Mouse (Mus musculus) kidney, postnatal 0 days (tissue): ENCODE measurements around the gene Cryzl2. TPM values are rescaled to one million over a fixed set of nuclear protein-coding genes. Genes with fewer than 3 reads are reported as not detected.

ENCODE experiments used
- ATAC-seq: fragments of 200-750 bp; cut with Nextera tagmentation; replicated peaks from 2 replicates; pipeline ENCODE4 v1.8.0; 2017; ENCODE audit warnings: low read depth, moderate number of reproducible peaks, moderate TSS enrichment, moderate library complexity; ENCODE audit not compliant: low FRiP score
- DNase-seq: peaks from one replicate; pipeline ENCODE4 v3.0.0-alpha.2; 2016; ENCODE audit warnings: low spot score
- H3K27ac ChIP-seq: fragments of 300-500 bp; sonication (generic); 2 replicates; pipeline ENCODE4 v1.5.1; 2014; ENCODE audit warnings: mild to moderate bottlenecking
- H3K27me3 ChIP-seq: fragments of 300-500 bp; sonication (generic); 2 replicates; pipeline ENCODE4 v1.6.1; 2014; ENCODE audit warnings: low read length, mixed read lengths; ENCODE audit not compliant: insufficient read depth
- H3K36me3 ChIP-seq: fragments of 300-500 bp; sonication (generic); 2 replicates; pipeline ENCODE4 v1.6.1; 2014; ENCODE audit warnings: low read length, mixed read lengths; ENCODE audit not compliant: insufficient read depth
- H3K4me1 ChIP-seq: fragments of 300-500 bp; sonication (generic); replicated peaks from 2 replicates; pipeline ENCODE4 v1.6.1; 2014; ENCODE audit warnings: antibody characterized with exemption, low read length, mixed read lengths; ENCODE audit not compliant: insufficient read depth
- H3K4me2 ChIP-seq: fragments of 300-500 bp; sonication (generic); 2 replicates; pipeline ENCODE4 v1.6.1; 2014; ENCODE audit warnings: mild to moderate bottlenecking, low read length, moderate library complexity, mixed read lengths
- H3K4me3 ChIP-seq: fragments of 300-500 bp; sonication (generic); replicated peaks from 2 replicates; pipeline ENCODE4 v1.5.1; 2014; ENCODE audit warnings: low read depth, low read length
- H3K9ac ChIP-seq: fragments of 300-500 bp; sonication (generic); 2 replicates; pipeline ENCODE4 v1.6.1; 2014; ENCODE audit warnings: low read depth, low read length
- H3K9me3 ChIP-seq: fragments of 300-500 bp; sonication (generic); replicated peaks from 2 replicates; pipeline ENCODE4 v1.6.1; 2016; ENCODE audit warnings: low read length, inconsistent platforms, mixed read lengths
- CTCF ChIP-seq: IDR thresholded peaks from 2 replicates; pipeline ENCODE4 v1.5.1; 2016; ENCODE audit warnings: antibody characterized with exemption, low read depth, mild to moderate bottlenecking, moderate library complexity
- WGBS: fragments of 180-500 bp; shearing (Covaris S2); extraction: QIAGEN DNeasy Blood & Tissue Kit; methylation state at CpG from one replicate; pipeline ENCODE4 v1.1.7; 2014; 5-methylcytosine and 5-hydroxymethylcytosine counted together
- polyA plus RNA-seq: library from polyadenylated mRNA; unstranded; fragments of >200 nt; fragmentation: Nextera tagmentation; extraction: Ambion mirVana; gene quantifications from 2 replicates; pipeline ENCODE4 v1.2.1, GENCODE M21; 2015

The Cryzl2 gene
- polyA plus RNA-seq, 1 experiment from 2014 or later, result 46.9 TPM

- Histone ChIP-seq H3K4me3 (no peak overlapping the region), H3K9me3 (no peaks in the 10 kb centered on the region), H3K27ac (no peak overlapping the region), H3K9ac (no peak overlapping the region), H3K4me1 (no peaks in the 10 kb centered on the region), H3K4me2 (no peak overlapping the region), H3K36me3 (no peaks in the 10 kb centered on the region), H3K27me3 (no peaks in the 10 kb centered on the region)
- ATAC-seq, result no peak
- no peak for DNase-seq
- no peak for TF ChIP-seq CTCF
- WGBS, result 82% methylated on average over 2 of the region's 2 CpGs
Observed at GRCm38 (mm10) chr1:157476231-157476630, 17.9 kb downstream of the Cryzl2 start.

- DNase-seq, result peak; percentile 6
- ATAC-seq, result no peak
- Histone ChIP-seq H3K9ac (no peak overlapping the region), H3K4me2 (no peak overlapping the region), H3K4me1 (no peaks in the 10 kb centered on the region), H3K9me3 (no peaks in the 10 kb centered on the region), H3K4me3 (no peak overlapping the region), H3K36me3 (no peaks in the 10 kb centered on the region), H3K27me3 (no peaks in the 10 kb centered on the region), H3K27ac (no peak overlapping the region)
- TF ChIP-seq CTCF, result no peak
- WGBS, result 38% methylated on average over 9 of the region's 9 CpGs
Observed at GRCm38 (mm10) chr1:157480090-157480489, 21.7 kb downstream of the Cryzl2 start.

- Histone ChIP-seq H3K27ac (no peak overlapping the region), H3K4me3 (no peak overlapping the region), H3K27me3 (no peaks in the 10 kb centered on the region), H3K4me2 (no peak overlapping the region), H3K9me3 (no peaks in the 10 kb centered on the region), H3K9ac (no peak overlapping the region), H3K4me1 (no peaks in the 10 kb centered on the region), H3K36me3 (no peaks in the 10 kb centered on the region)
- no peak for ATAC-seq
- WGBS, result 53% methylated on average over 3 of the region's 3 CpGs
- no peak for TF ChIP-seq CTCF
- no peak for DNase-seq
Observed at GRCm38 (mm10) chr1:157480901-157481300, 22.5 kb downstream of the Cryzl2 start.

- Histone ChIP-seq H3K27me3 (no peaks in the 10 kb centered on the region), H3K4me2 (no peak overlapping the region), H3K4me3 (no peak overlapping the region), H3K9me3 (no peaks in the 10 kb centered on the region), H3K9ac (no peak overlapping the region), H3K4me1 (no peaks in the 10 kb centered on the region), H3K36me3 (no peaks in the 10 kb centered on the region), H3K27ac (no peak overlapping the region)
- no peak for TF ChIP-seq CTCF
- WGBS, result 90% methylated on average over 6 of the region's 6 CpGs
- no peak for DNase-seq
- ATAC-seq, result no peak
Observed at GRCm38 (mm10) chr1:157481666-157482065, 23.3 kb downstream of the Cryzl2 start.

GRCm38 (mm10) chr1:157484161-157484560 is 25.8 kb downstream of the Cryzl2 start:
- H3K36me3 ChIP-seq, result no peaks in the 10 kb centered on the region
- no peaks in the 10 kb centered on the region for H3K27me3 ChIP-seq
- no peak overlapping the region for H3K4me3 ChIP-seq
- H3K9me3 ChIP-seq, result no peaks in the 10 kb centered on the region
- no peak overlapping the region for H3K9ac ChIP-seq
- no peak for ATAC-seq
- 84% methylated on average over 4 of the region's 4 CpGs for WGBS
- no peak for TF ChIP-seq CTCF
- no peak for DNase-seq
- H3K27ac ChIP-seq, result no peak overlapping the region
- H3K4me1 ChIP-seq, result no peaks in the 10 kb centered on the region
- H3K4me2 ChIP-seq, result no peak overlapping the region

- no peaks in the 10 kb centered on the region for H3K27me3 ChIP-seq
- H3K4me2 ChIP-seq, result no peak overlapping the region
- H3K27ac ChIP-seq, result no peak overlapping the region
- H3K4me3 ChIP-seq, result no peak overlapping the region
- 82% methylated on average over 1 of the region's 1 CpGs for WGBS
- no peaks in the 10 kb centered on the region for H3K4me1 ChIP-seq
- no peak for TF ChIP-seq CTCF
- ATAC-seq (no peak), DNase-seq (no peak)
- H3K9ac ChIP-seq, result no peak overlapping the region
- H3K9me3 ChIP-seq, result no peaks in the 10 kb centered on the region
- no peaks in the 10 kb centered on the region for H3K36me3 ChIP-seq
Observed at GRCm38 (mm10) chr1:157500657-157501056, 42.3 kb downstream of the Cryzl2 start.

- no peak overlapping the region for H3K27ac ChIP-seq
- DNase-seq (no peak), ATAC-seq (no peak)
- H3K27me3 ChIP-seq, result no peaks in the 10 kb centered on the region
- no peaks in the 10 kb centered on the region for H3K4me1 ChIP-seq
- WGBS, result 90% methylated on average over 6 of the region's 6 CpGs
- no peak for TF ChIP-seq CTCF
- no peak overlapping the region for H3K4me2 ChIP-seq
- H3K36me3 ChIP-seq, result no peaks in the 10 kb centered on the region
- no peak overlapping the region for H3K4me3 ChIP-seq
- H3K9ac ChIP-seq, result no peak overlapping the region
- H3K9me3 ChIP-seq, result no peaks in the 10 kb centered on the region
Observed at GRCm38 (mm10) chr1:157501352-157501945, 43.1 kb downstream of the Cryzl2 start.
